Mouse (Mus musculus) myocyte (in vitro differentiated cells): ENCODE measurements around the gene Mical3.

Experiments used
- CEBPB ChIP-seq: IDR thresholded peaks from 2 replicates; pipeline ENCODE4 v1.6.1; 2011; ENCODE audit warnings: mild to moderate bottlenecking, moderate library complexity; ENCODE audit not compliant: poor library complexity, insufficient read depth, severe bottlenecking
- E2F4 ChIP-seq: IDR thresholded peaks from one replicate; pipeline ENCODE4 v1.6.1; 2011; ENCODE audit warnings: mild to moderate bottlenecking, control low read depth, moderate library complexity; ENCODE audit not compliant: insufficient read depth
- MAX ChIP-seq: IDR thresholded peaks from one replicate; pipeline ENCODE4 v1.6.1; 2011; ENCODE audit warnings: low read depth, mild to moderate bottlenecking, control low read depth
- MYOD1 ChIP-seq, 3 experiments: IDR thresholded peaks; one replicate each; pipeline ENCODE4 v1.6.1; 2011; ENCODE audit warnings: control low read depth in 2 of 3, low read depth in 2 of 3, mild to moderate bottlenecking in 2 of 3, moderate library complexity in 1 of 3; ENCODE audit not compliant: insufficient read length in 2 of 3, control insufficient read depth in 1 of 3
- POLR2A ChIP-seq: IDR thresholded peaks from one replicate; pipeline ENCODE4 v1.6.1; 2011; ENCODE audit warnings: low read depth, mild to moderate bottlenecking, control low read depth, moderate library complexity; ENCODE audit not compliant: insufficient read length

DNA sequence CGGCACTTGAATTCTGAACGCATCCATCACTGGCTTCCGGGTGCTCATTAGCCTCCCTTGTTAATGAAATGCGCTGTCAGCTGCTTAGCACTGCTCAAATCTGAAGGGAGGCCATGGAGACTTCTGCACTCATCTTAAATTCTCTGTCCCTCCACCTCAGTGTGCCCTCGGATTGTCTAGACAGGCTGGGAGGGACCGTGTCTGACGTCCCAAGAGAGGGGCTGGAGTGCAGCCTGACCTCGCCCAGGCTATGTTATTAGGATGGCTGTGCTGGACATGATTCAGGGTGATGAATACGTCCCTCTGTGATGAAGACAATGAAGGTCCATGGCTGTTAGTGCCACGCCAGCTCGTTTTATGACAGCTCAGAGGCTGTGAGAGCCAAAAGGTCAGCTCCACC lies 153.8 kb downstream of the Mical3 start:
- TF ChIP-seq POLR2A (no peak), E2F4 (no peak), MYOD1 (IDR thresholded peaks at IDR 0.05; ENCODE audit: control insufficient read depth in 1 of 3, insufficient read length in 2 of 3, low read depth in 2 of 3) (no peak), CEBPB (no peak), MAX (no peak)
